8 mouse cellular contexts compared by ENCODE assay signal in genomic region chr5:24750321-24751304, GRCm38 (mm10). TPM values are rescaled to one million over a fixed set of nuclear protein-coding genes. Genes with fewer than 3 reads are reported as not detected.
DNase-seq lines count a peak whose midpoint lies in the region; ATAC-seq and TF ChIP-seq lines count a peak whose summit lies in the region.

No protein-coding gene starts in this region.

- peak in 1 of 2 experiments; percentile 77; a peak in 2 of 4 replicates for TF ChIP-seq CTCF in CH12.LX (conservative IDR thresholded peaks at IDR 0.05 in 1 of 2, IDR thresholded peaks at IDR 0.05 in 1 of 2; ENCODE audit: low read depth in 2 of 2, low read length in 2 of 2)

- peaks cover 2% of the 10 kb centered on the region for H3K27me3 ChIP-seq in CH12.LX (replicated peaks)
- H3K27me3 ChIP-seq in forebrain, embryonic 10.5 days (ENCODE audit: poor library complexity, severe bottlenecking): 0 out of 2 replicates have a peak, but pooled peaks cover 8% of the 10 kb centered on the region
- no peaks in the 10 kb centered on the region for H3K27me3 ChIP-seq in heart, embryonic 15.5 days
- peaks cover 20% of the 10 kb centered on the region for H3K27me3 ChIP-seq in liver, embryonic 13.5 days
- no peaks in the 10 kb centered on the region for H3K27me3 ChIP-seq in stomach, embryonic 16.5 days (ENCODE audit: control insufficient read depth, insufficient read depth, low read length)

- peak; percentile 89 for DNase-seq in CH12.LX (ENCODE audit: extremely low read depth)
- DNase-seq in c-Kit-negative CD71-positive TER-119-positive erythroid progenitor cells, embryonic 14.5 days (ENCODE audit: low read depth, low spot score): peak; percentile 22
- DNase-seq in forebrain, embryonic 10.5 days (ENCODE audit: extremely low spot score, low spot score): peak; percentile 92
- DNase-seq in kidney, postnatal 25 days: peak; percentile 88 to 92
- peak; percentile 21 for DNase-seq in liver, embryonic 13.5 days
- peak; percentile 75 to 82 for DNase-seq in natural killer cell, adult 2 months (ENCODE audit: low spot score in 2 of 2)

- peak overlapping the region; percentile 54 for H3K9ac ChIP-seq in CH12.LX (ENCODE audit: insufficient read depth, low read depth)
- H3K9ac ChIP-seq in heart, embryonic 15.5 days: peak overlapping the region; percentile 70
- peak overlapping the region; percentile 74 for H3K9ac ChIP-seq in liver, embryonic 13.5 days
- peak overlapping the region; percentile 94 for H3K9ac ChIP-seq in stomach, embryonic 16.5 days (ENCODE audit: low read length)

- peak overlapping the region; percentile 95 for H3K4me2 ChIP-seq in CH12.LX (ENCODE audit: insufficient read depth, low read depth, poor library complexity, severe bottlenecking)
- H3K4me2 ChIP-seq in heart, embryonic 15.5 days: peak overlapping the region; percentile 74
- H3K4me2 ChIP-seq in liver, embryonic 13.5 days: peak overlapping the region; percentile 92
- peak overlapping the region; percentile 93 for H3K4me2 ChIP-seq in stomach, embryonic 16.5 days (ENCODE audit: low read depth, low read length)

- in situ Hi-C loops in CH12.LX (cut with MboI; ENCODE audit: low pct_ligation_motif_present, low pct_unique_long_range_greater_than_20kb, low sequenced_read_pairs): no loop called here

- TF ChIP-seq RAD21 in CH12.LX (IDR thresholded peaks at IDR 0.05; ENCODE audit: low read depth, low read length): peak; percentile 29

- dilution Hi-C loops in CH12.LX (cut with MboI; ENCODE audit: extremely low pct_ligation_motif_present, extremely low pct_unique_long_range_greater_than_20kb, low sequenced_read_pairs): no loop called here

- no peaks in the 10 kb centered on the region for H3K9me3 ChIP-seq in CH12.LX (replicated peaks; ENCODE audit: low read length)
- H3K9me3 ChIP-seq in forebrain, embryonic 10.5 days: no peaks in the 10 kb centered on the region
- no peaks in the 10 kb centered on the region for H3K9me3 ChIP-seq in heart, embryonic 15.5 days (replicated peaks)
- no peaks in the 10 kb centered on the region for H3K9me3 ChIP-seq in liver, embryonic 13.5 days (replicated peaks)
- H3K9me3 ChIP-seq in stomach, embryonic 16.5 days (replicated peaks; ENCODE audit: control insufficient read depth, low read length): no peaks in the 10 kb centered on the region

- H3K36me3 ChIP-seq in CH12.LX (replicated peaks in 1 of 2; ENCODE audit: control insufficient read depth in 1 of 2, insufficient read depth in 1 of 2, low read length in 1 of 2): no peaks in the 10 kb centered on the region
- no peaks in the 10 kb centered on the region for H3K36me3 ChIP-seq in forebrain, embryonic 10.5 days (replicated peaks)
- H3K36me3 ChIP-seq in heart, embryonic 15.5 days: no peaks in the 10 kb centered on the region
- no peaks in the 10 kb centered on the region for H3K36me3 ChIP-seq in liver, embryonic 13.5 days
- H3K36me3 ChIP-seq in stomach, embryonic 16.5 days (ENCODE audit: control insufficient read depth, insufficient read depth, low read length): no peaks in the 10 kb centered on the region

- no peak for TF ChIP-seq EP300 in CH12.LX (IDR thresholded peaks at IDR 0.05; ENCODE audit: low read length)

- H3K4me1 ChIP-seq in CH12.LX (ENCODE audit: control insufficient read depth in 1 of 2, insufficient read depth in 2 of 2): peaks cover 6 to 36% of the 10 kb centered on the region in 2 experiments
- peaks cover 51% of the 10 kb centered on the region for H3K4me1 ChIP-seq in forebrain, embryonic 10.5 days
- peaks cover 29% of the 10 kb centered on the region for H3K4me1 ChIP-seq in heart, embryonic 15.5 days (replicated peaks)
- H3K4me1 ChIP-seq in liver, embryonic 13.5 days (replicated peaks): peaks cover 40% of the 10 kb centered on the region
- H3K4me1 ChIP-seq in stomach, embryonic 16.5 days (ENCODE audit: control insufficient read depth, insufficient read depth, low read length): peaks cover 22% of the 10 kb centered on the region

- peak; percentile 76 for ATAC-seq in heart, embryonic 15.5 days (replicated peaks; ENCODE audit: insufficient number of reproducible peaks, insufficient read depth, low FRiP score, low read depth)
- peak; percentile 70 for ATAC-seq in liver, embryonic 13.5 days (ENCODE audit: low read depth)
- peak; percentile 73 for ATAC-seq in stomach, embryonic 16.5 days (ENCODE audit: insufficient read depth, low FRiP score)

- TF ChIP-seq POLR2A in CH12.LX (IDR thresholded peaks at IDR 0.05; ENCODE audit: low read depth, low read length): peak; percentile 67; the same call in 1 of the 2 replicates

- H3K79me2 ChIP-seq in CH12.LX (replicated peaks; ENCODE audit: control insufficient read depth, extremely low read depth, insufficient read depth, poor library complexity, severe bottlenecking): no peaks in the 10 kb centered on the region

- H3K27ac ChIP-seq in CH12.LX (ENCODE audit: insufficient read depth, low read depth): peak overlapping the region; percentile 5; the same call in 1 of the 2 replicates
- peak overlapping the region; percentile 93 for H3K27ac ChIP-seq in forebrain, embryonic 10.5 days
- H3K27ac ChIP-seq in heart, embryonic 15.5 days: peak overlapping the region; percentile 89
- H3K27ac ChIP-seq in liver, embryonic 13.5 days: peak overlapping the region; percentile 70
- H3K27ac ChIP-seq in stomach, embryonic 16.5 days (ENCODE audit: low read length): peak overlapping the region; percentile 97

- peak overlapping the region; percentile 60 to 71 (median 65) for H3K4me3 ChIP-seq in CH12.LX (replicated peaks in 1 of 3; ENCODE audit: low read depth in 2 of 3, low read length in 2 of 3, poor library complexity in 1 of 3)
- H3K4me3 ChIP-seq in forebrain, embryonic 10.5 days: peak overlapping the region; percentile 69
- H3K4me3 ChIP-seq in heart, embryonic 15.5 days: peak overlapping the region; percentile 53
- peak overlapping the region; percentile 63 for H3K4me3 ChIP-seq in liver, embryonic 13.5 days (replicated peaks)
- H3K4me3 ChIP-seq in stomach, embryonic 16.5 days (replicated peaks; ENCODE audit: low read length): peak overlapping the region; percentile 65

- WGBS in forebrain, embryonic 10.5 days: 1% methylated on average over 58 of the region's 59 CpGs
- WGBS in heart, embryonic 15.5 days: 2% methylated on average over 53 of the region's 59 CpGs
- 3% methylated on average over 59 of the region's 59 CpGs for WGBS in liver, embryonic 13.5 days (ENCODE audit: insufficient replicate concordance)
- WGBS in stomach, embryonic 16.5 days: 1% methylated on average over 57 of the region's 59 CpGs

TF ChIP-seq in CH12.LX, 34 proteins besides CTCF, POLR2A, EP300 and RAD21 (continues in another document):
- TF ChIP-seq MEF2A (IDR thresholded peaks at IDR 0.05; ENCODE audit: borderline replicate concordance, low read depth, low read length) (0 out of 2 replicates have a peak, but pooled peaks have one; percentile 25), KAT2A (IDR thresholded peaks at IDR 0.05; ENCODE audit: insufficient replicate concordance, low read length) (no peak), JUND (conservative IDR thresholded peaks at IDR 0.05; ENCODE audit: low read depth, low read length) (no peak), MYC (IDR thresholded peaks at IDR 0.05; ENCODE audit: low read depth, low read length) (0 out of 2 replicates have a peak, but pooled peaks have one; percentile 15), E2F4 (IDR thresholded peaks at IDR 0.05; ENCODE audit: insufficient replicate concordance, low read depth, low read length) (no peak), MAFK (IDR thresholded peaks at IDR 0.05; ENCODE audit: insufficient replicate concordance, low read length) (no peak), ELF1 (IDR thresholded peaks at IDR 0.05; ENCODE audit: low read depth, low read length) (no peak; the same call in 1 of the 2 replicates), CHD1 (IDR thresholded peaks at IDR 0.05; ENCODE audit: low read depth, low read length) (no peak), CHD2 (IDR thresholded peaks at IDR 0.05; ENCODE audit: low read length) (peak; percentile 19), BHLHE40 (IDR thresholded peaks at IDR 0.05; ENCODE audit: low read depth, low read length) (0 out of 2 replicates have a peak, but pooled peaks have one; percentile 23), USF2 (conservative IDR thresholded peaks at IDR 0.05; ENCODE audit: low read depth, low read length) (no peak), ZMIZ1 (IDR thresholded peaks at IDR 0.05; ENCODE audit: low read depth, low read length) (no peak), ETS1 (conservative IDR thresholded peaks at IDR 0.05; ENCODE audit: low read depth, low read length) (no peak), JUN (IDR thresholded peaks at IDR 0.05; ENCODE audit: insufficient read depth, low read depth, low read length) (no peak), USF1 (IDR thresholded peaks at IDR 0.05; ENCODE audit: low read depth, low read length) (no peak), ZC3H11A (IDR thresholded peaks at IDR 0.05; ENCODE audit: low read depth, low read length) (no peak), MXI1 (IDR thresholded peaks at IDR 0.05; ENCODE audit: low read depth, low read length) (peak; percentile 40; the same call in 1 of the 2 replicates), TBP (conservative IDR thresholded peaks at IDR 0.05; ENCODE audit: low read depth, low read length) (no peak), MAZ (IDR thresholded peaks at IDR 0.05; ENCODE audit: low read depth, low read length) (no peak), GABPA (IDR thresholded peaks at IDR 0.05; ENCODE audit: insufficient replicate concordance, low read depth, low read length) (no peak), SIN3A (IDR thresholded peaks at IDR 0.05; ENCODE audit: low read length) (no peak)

RNA-seq across cellular contexts. Expression of gene Crygn, which starts 7.2 kb away (rescaled TPM):
- total RNA-seq in CH12.LX (2012; rRNA removed): 2.0 TPM in 1 of 2 replicates, not detected in the other
- total RNA-seq in CH12.LX (2014; rRNA removed): not detected in 2 replicates
- not detected in 2 replicates for polyA plus RNA-seq in CH12.LX (2012; ENCODE audit: insufficient read length, low read depth)
- 0.72 and 0.81 TPM in 2 replicates for polyA plus RNA-seq in forebrain, embryonic 10.5 days (2016; fragmentation: Nextera tagmentation; extraction: Ambion mirVana)
- polyA plus RNA-seq in heart, embryonic 15.5 days (2015; fragmentation: Nextera tagmentation; extraction: Ambion mirVana): 2.5 TPM in 1 of 2 replicates, not detected in the other
- 0.74 TPM in 1 of 2 replicates, not detected in the other for polyA plus RNA-seq in liver, embryonic 13.5 days (2015; fragmentation: Nextera tagmentation; extraction: Ambion mirVana)
- 2.7 and 2.9 TPM in 2 replicates for polyA plus RNA-seq in stomach, embryonic 16.5 days (2015; fragmentation: Nextera tagmentation; extraction: Ambion mirVana)

RNA-seq across cellular contexts. Expression of gene Wdr86, which starts 20.1 kb away (rescaled TPM):
- total RNA-seq in CH12.LX (2012; rRNA removed) (0.08 TPM in 2 replicates), CH12.LX (2014; rRNA removed) (not detected in 2 replicates)
- 0.05 and 0.16 TPM in 2 replicates for polyA plus RNA-seq in CH12.LX (2012; ENCODE audit: insufficient read length, low read depth)
- 22.5 and 24.5 TPM in 2 replicates for polyA plus RNA-seq in forebrain, embryonic 10.5 days (2016; fragmentation: Nextera tagmentation; extraction: Ambion mirVana)
- 4.6 and 8.1 TPM in 2 replicates for polyA plus RNA-seq in heart, embryonic 15.5 days (2015; fragmentation: Nextera tagmentation; extraction: Ambion mirVana)
- 1.5 and 2.0 TPM in 2 replicates for polyA plus RNA-seq in liver, embryonic 13.5 days (2015; fragmentation: Nextera tagmentation; extraction: Ambion mirVana)
- polyA plus RNA-seq in stomach, embryonic 16.5 days (2015; fragmentation: Nextera tagmentation; extraction: Ambion mirVana): 8.1 TPM in 2 replicates

Comparison
In these comparisons a context has a peak if more than half of its experiments do, and no peak if none do; other contexts are left out.
1. Peak in every context shown above with its lines: DNase-seq, ATAC-seq, H3K4me3 ChIP-seq and H3K27ac ChIP-seq.
2. DNase-seq: peak in every context shown above with its lines; median percentile 92 in forebrain, embryonic 10.5 days; 90 in kidney, postnatal 25 days; 89 in CH12.LX; 78 in natural killer cell, adult 2 months; 22 in c-Kit-negative CD71-positive TER-119-positive erythroid progenitor cells, embryonic 14.5 days; 21 in liver, embryonic 13.5 days.
3. H3K27ac ChIP-seq: peak in every context shown above with its lines; median percentile 97 in stomach, embryonic 16.5 days; 93 in forebrain, embryonic 10.5 days; 89 in heart, embryonic 15.5 days; 70 in liver, embryonic 13.5 days; 5 in CH12.LX.